Mouse (Mus musculus) gastrocnemius, postnatal 14 days (tissue): ENCODE data around the gene Rps6ka1. TPM values are rescaled to one million over a fixed set of nuclear protein-coding genes. Genes with fewer than 3 reads are reported as not detected.
"Not testable (repeated sequence)": the region's sequence is repeated elsewhere in the genome, so short reads cannot be mapped to it uniquely, and the experiment has no call there.

Experiments
- DNase-seq: peaks from one replicate; pipeline ENCODE4 v3.0.0; 2021; ENCODE audit warnings: mixed read lengths
- intact Hi-C: fragments of 180-260 bp; cut with DNase I; formaldehyde crosslinking; loops from one replicate; pipeline ENCODE4 v1.15.1; 2025; ENCODE audit warnings: low total_unique reads
- total RNA-seq, 2 experiments: library from RNA; stranded (reverse); gene quantifications; 2 replicates each; pipeline ENCODE4 v1.2.3; 2021

The Rps6ka1 gene
- total RNA-seq, 2 experiments from 2014 or later: 5.0 to 5.4 TPM

GRCm38 (mm10) chr4:133872222-133872811 is 15.3 kb downstream of the Rps6ka1 start:
- DNase-seq: no peak
- intact Hi-C loops: no loop called here

- no peak for DNase-seq
- intact Hi-C loops: no loop called here
Observed at GRCm38 (mm10) chr4:133865231-133865630, 22.4 kb downstream of the Rps6ka1 start.

- intact Hi-C loops: no loop called here
- DNase-seq: no peak
Observed at GRCm38 (mm10) chr4:133864380-133864981, 23.1 kb downstream of the Rps6ka1 start.

- no peak for DNase-seq
- intact Hi-C loops: no loop called here
Observed at GRCm38 (mm10) chr4:133863795-133864379, 23.7 kb downstream of the Rps6ka1 start.

- intact Hi-C loops: no loop called here
- DNase-seq: no peak
Observed at GRCm38 (mm10) chr4:133857527-133857926, 30.1 kb downstream of the Rps6ka1 start.

GRCm38 (mm10) chr4:133854621-133855020 is 33.0 kb downstream of the Rps6ka1 start:
- intact Hi-C loops: no loop called here
- DNase-seq: no peak

- no peak for DNase-seq
- intact Hi-C loops: no loop called here
Observed at GRCm38 (mm10) chr4:133853630-133854029, 34.0 kb downstream of the Rps6ka1 start.

GRCm38 (mm10) chr4:133846625-133847024 is 41.0 kb downstream of the Rps6ka1 start:
- intact Hi-C loops: no loop called here
- DNase-seq: no peak

- intact Hi-C loops: no loop called here
- DNase-seq: no peak
Observed at GRCm38 (mm10) chr4:133845060-133845459, 42.5 kb downstream of the Rps6ka1 start.

GRCm38 (mm10) chr4:133844209-133844841 is 43.3 kb downstream of the Rps6ka1 start:
- DNase-seq: no peak
- intact Hi-C loops: no loop called here

- intact Hi-C loops: no loop called here
- DNase-seq: no peak
Observed at GRCm38 (mm10) chr4:133842992-133843737, 44.4 kb downstream of the Rps6ka1 start.

- DNase-seq, intact Hi-C loops: not testable (repeated sequence)
Observed at GRCm38 (mm10) chr4:133841756-133842483, 45.7 kb downstream of the Rps6ka1 start.

- intact Hi-C loops: no loop called here
- DNase-seq: no peak
Observed at GRCm38 (mm10) chr4:133841035-133841434, 46.6 kb downstream of the Rps6ka1 start.

GRCm38 (mm10) chr4:133840501-133840900 is 47.1 kb downstream of the Rps6ka1 start:
- intact Hi-C loops: no loop called here
- no peak for DNase-seq

GRCm38 (mm10) chr4:133839385-133839826 is 48.2 kb downstream of the Rps6ka1 start:
- intact Hi-C loops: no loop called here
- no peak for DNase-seq

GRCm38 (mm10) chr4:133836575-133836974 is 51.0 kb downstream of the Rps6ka1 start:
- DNase-seq: peak; percentile 28
- intact Hi-C loops: no loop called here

- no peak for DNase-seq
- intact Hi-C loops: loop anchor here (2.0 kb wide), 1 partner anchor 166 kb away; no protein-coding TSS in a partner anchor
Observed at GRCm38 (mm10) chr4:133835211-133835610, 52.4 kb downstream of the Rps6ka1 start.

- peak; percentile 20 for DNase-seq
- intact Hi-C loops: loop anchor here (5.0 kb wide), 1 partner anchor 241 kb away; no protein-coding TSS in a partner anchor
Observed at GRCm38 (mm10) chr4:133832945-133833874, 54.4 kb downstream of the Rps6ka1 start.
